24 mouse cellular contexts compared by ENCODE assay signal in the genomic region with DNA sequence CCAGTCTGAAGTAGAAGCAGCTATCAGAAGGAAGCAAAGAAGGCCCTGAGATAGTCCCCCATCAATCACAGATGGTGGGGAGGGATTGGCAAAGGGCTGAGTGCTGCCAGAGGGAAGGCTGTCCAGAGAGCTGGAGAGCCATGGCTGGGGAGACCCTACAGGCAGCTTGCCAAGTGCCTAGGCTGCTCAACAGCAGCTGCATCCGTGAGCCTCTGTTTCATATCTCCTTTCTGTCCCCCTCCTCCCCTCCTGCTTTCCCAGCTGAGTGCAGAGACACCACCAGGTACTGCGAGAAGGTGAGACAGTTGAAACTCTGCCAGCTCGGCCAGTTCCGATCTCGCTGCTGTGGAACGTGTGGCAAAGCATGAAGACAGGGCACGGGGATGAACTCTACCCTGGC.
DNase-seq lines count a peak whose midpoint lies in the region; ATAC-seq and TF ChIP-seq lines count a peak whose summit lies in the region.
"Had no signal": no experiment of that assay in that cellular context is flagged by ENCODE, and none has a peak within 500 bp of the region (broad histone marks: within the 10 kb centered on the region; RNA-seq: fewer than 3 reads in every experiment).

No protein-coding gene starts in this region.

- 0 out of 2 replicates have a peak, but pooled peaks cover 4% of the 10 kb centered on the region for H3K4me1 ChIP-seq in forebrain, embryonic 13.5 days
- no peaks in the 10 kb centered on the region for H3K4me1 ChIP-seq in forebrain, embryonic 16.5 days (replicated peaks; ENCODE audit: control insufficient read depth, insufficient read depth, low read length)
- H3K4me1 ChIP-seq in heart, embryonic 16.5 days (ENCODE audit: control insufficient read depth, insufficient read depth, low read length) = peaks cover 11% of the 10 kb centered on the region
- peaks cover 10% of the 10 kb centered on the region for H3K4me1 ChIP-seq in heart, embryonic 11.5 days (ENCODE audit: control insufficient read depth, insufficient read depth, low read length)
- no peaks in the 10 kb centered on the region for H3K4me1 ChIP-seq in lung, embryonic 14.5 days (ENCODE audit: insufficient read depth)
- no peaks in the 10 kb centered on the region for H3K4me1 ChIP-seq in lung, adult 2 months (ENCODE audit: control insufficient read depth, insufficient read depth, low read length)
- H3K4me1 ChIP-seq: midbrain, embryonic 12.5 days had no signal

- ATAC-seq in forebrain, embryonic 13.5 days = peak; percentile 33; the same call in 1 of the 2 replicates
- ATAC-seq in forebrain, embryonic 16.5 days = no peak
- peak; percentile 32; the same call in 1 of the 2 replicates for ATAC-seq in heart, embryonic 16.5 days (replicated peaks; ENCODE audit: extremely low read depth, insufficient read depth, low FRiP score)
- ATAC-seq in heart, embryonic 11.5 days (replicated peaks; ENCODE audit: insufficient number of reproducible peaks, low FRiP score, low TSS enrichment) = no peak
- ATAC-seq in lung, embryonic 14.5 days (ENCODE audit: insufficient read depth) = peak; percentile 44; the same call in 1 of the 2 replicates

- 78% methylated on average over 7 of the region's 7 CpGs for whole genome bisulfite sequencing in forebrain, embryonic 13.5 days
- 85% methylated on average over 7 of the region's 7 CpGs for WGBS in forebrain, embryonic 16.5 days
- WGBS in heart, embryonic 16.5 days = 27% methylated on average over 7 of the region's 7 CpGs
- WGBS in heart, embryonic 11.5 days (ENCODE audit: insufficient replicate concordance) = 56% methylated on average over 7 of the region's 7 CpGs
- WGBS in lung, embryonic 14.5 days = 48% methylated on average over 7 of the region's 7 CpGs
- 58% methylated on average over 7 of the region's 7 CpGs for WGBS in lung, adult 2 months

- H3K4me3 ChIP-seq in forebrain, embryonic 13.5 days = no peak overlapping the region
- H3K4me3 ChIP-seq in forebrain, embryonic 16.5 days (replicated peaks; ENCODE audit: low read length) = no peak overlapping the region
- no peak overlapping the region for H3K4me3 ChIP-seq in heart, embryonic 16.5 days (ENCODE audit: low read length)
- no peak overlapping the region for H3K4me3 ChIP-seq in heart, embryonic 11.5 days (ENCODE audit: low read depth, low read length)
- no peak overlapping the region for H3K4me3 ChIP-seq in lung, embryonic 14.5 days (ENCODE audit: low read depth, low read length)
- no peak overlapping the region for H3K4me3 ChIP-seq in lung, adult 2 months (replicated peaks; ENCODE audit: extremely low read depth, low read depth, low read length)
- H3K4me3 ChIP-seq: forebrain, embryonic 10.5 days; limb, embryonic 10.5 days; lung, embryonic 15.5 days; midbrain, embryonic 12.5 days; myocyte had no signal

- no peak overlapping the region for H3K9ac ChIP-seq in forebrain, embryonic 13.5 days
- H3K9ac ChIP-seq in forebrain, embryonic 16.5 days (replicated peaks; ENCODE audit: low read depth, low read length) = no peak overlapping the region
- H3K9ac ChIP-seq in heart, embryonic 16.5 days (ENCODE audit: low read length) = no peak overlapping the region
- no peak overlapping the region for H3K9ac ChIP-seq in heart, embryonic 11.5 days (ENCODE audit: low read depth, low read length)
- no peak overlapping the region for H3K9ac ChIP-seq in lung, embryonic 14.5 days
- H3K9ac ChIP-seq: lung, embryonic 15.5 days; midbrain, embryonic 12.5 days had no signal

- DNase-seq in lung, embryonic 14.5 days = peak; percentile 68
- no peak for DNase-seq in lung, adult 2 months
- peak; percentile 34 for DNase-seq in brain, embryonic 14.5 days (ENCODE audit: low read depth)
- no peak for DNase-seq in gastrocnemius, adult 8-10 months (ENCODE audit: low spot score in 2 of 2)
- DNase-seq: adrenal gland, postnatal 36 days; B cell, adult 2 months; cerebellum, adult 9-11 months; embryo, embryonic 11 days; gastrocnemius, postnatal 25 days; heart, postnatal 36 days; kidney, postnatal 36 days; right cerebral cortex, postnatal 14 days; spleen, adult 18-20 months; thymus, adult 18-20 months; thymus, postnatal 4 days had no signal

- no peak overlapping the region for H3K27ac ChIP-seq in forebrain, embryonic 13.5 days
- no peak overlapping the region for H3K27ac ChIP-seq in forebrain, embryonic 16.5 days (ENCODE audit: low read length)
- 0 out of 2 replicates have a peak overlapping the region, but pooled peaks have one; percentile 37 for H3K27ac ChIP-seq in heart, embryonic 16.5 days (ENCODE audit: low read length)
- H3K27ac ChIP-seq in heart, embryonic 11.5 days (ENCODE audit: low read depth, low read length) = no peak overlapping the region
- no peak overlapping the region for H3K27ac ChIP-seq in lung, embryonic 14.5 days (ENCODE audit: low read depth)
- H3K27ac ChIP-seq: forebrain, embryonic 10.5 days; limb, embryonic 10.5 days; lung, embryonic 15.5 days; midbrain, embryonic 12.5 days had no signal

- no peaks in the 10 kb centered on the region for H3K27me3 ChIP-seq in forebrain, embryonic 13.5 days
- H3K27me3 ChIP-seq in forebrain, embryonic 16.5 days (replicated peaks; ENCODE audit: control insufficient read depth, insufficient read depth, low read length) = no peaks in the 10 kb centered on the region
- H3K27me3 ChIP-seq in heart, embryonic 16.5 days (ENCODE audit: control insufficient read depth, insufficient read depth, low read length) = no peaks in the 10 kb centered on the region
- H3K27me3 ChIP-seq in heart, embryonic 11.5 days (ENCODE audit: control insufficient read depth, insufficient read depth, low read length) = no peaks in the 10 kb centered on the region
- no peaks in the 10 kb centered on the region for H3K27me3 ChIP-seq in lung, embryonic 14.5 days (ENCODE audit: insufficient read depth, low read length)
- H3K27me3 ChIP-seq: lung, embryonic 15.5 days; midbrain, embryonic 12.5 days had no signal

- TF ChIP-seq CTCF in lung, embryonic 14.5 days (IDR thresholded peaks at IDR 0.05; ENCODE audit: low read depth) = no peak
- TF ChIP-seq CTCF in lung, adult 2 months (IDR thresholded peaks at IDR 0.05; ENCODE audit: insufficient read depth, low read length) = no peak
- no peak for TF ChIP-seq CTCF in brain, embryonic 14.5 days (IDR thresholded peaks at IDR 0.05; ENCODE audit: borderline replicate concordance, extremely low read depth, insufficient read depth, insufficient read length)

- no peak overlapping the region for H3K4me2 ChIP-seq in forebrain, embryonic 13.5 days
- no peak overlapping the region for H3K4me2 ChIP-seq in forebrain, embryonic 16.5 days (ENCODE audit: low read length)
- H3K4me2 ChIP-seq in heart, embryonic 16.5 days (ENCODE audit: low read depth, low read length) = peak overlapping the region; percentile 32; the same call in 1 of the 2 replicates
- H3K4me2 ChIP-seq in heart, embryonic 11.5 days = no peak overlapping the region
- 0 out of 2 replicates have a peak overlapping the region, but pooled peaks have one; percentile 3 for H3K4me2 ChIP-seq in lung, embryonic 14.5 days
- H3K4me2 ChIP-seq: lung, embryonic 15.5 days; midbrain, embryonic 12.5 days had no signal

- no peaks in the 10 kb centered on the region for H3K9me3 ChIP-seq in forebrain, embryonic 13.5 days (replicated peaks)
- H3K9me3 ChIP-seq in forebrain, embryonic 16.5 days (ENCODE audit: control insufficient read depth, low read length) = no peaks in the 10 kb centered on the region
- no peaks in the 10 kb centered on the region for H3K9me3 ChIP-seq in heart, embryonic 16.5 days (replicated peaks; ENCODE audit: control insufficient read depth, low read length)
- H3K9me3 ChIP-seq in heart, embryonic 11.5 days (replicated peaks; ENCODE audit: control insufficient read depth, low read length) = no peaks in the 10 kb centered on the region
- no peaks in the 10 kb centered on the region for H3K9me3 ChIP-seq in lung, embryonic 14.5 days (ENCODE audit: low read depth, low read length)
- H3K9me3 ChIP-seq: forebrain, embryonic 10.5 days; limb, embryonic 10.5 days; lung, embryonic 15.5 days; midbrain, embryonic 12.5 days had no signal

- H3K36me3 ChIP-seq in forebrain, embryonic 13.5 days (ENCODE audit: poor library complexity, severe bottlenecking) = no peaks in the 10 kb centered on the region
- H3K36me3 ChIP-seq in forebrain, embryonic 16.5 days (ENCODE audit: control insufficient read depth, insufficient read depth) = no peaks in the 10 kb centered on the region
- no peaks in the 10 kb centered on the region for H3K36me3 ChIP-seq in heart, embryonic 16.5 days (ENCODE audit: control insufficient read depth, insufficient read depth)
- no peaks in the 10 kb centered on the region for H3K36me3 ChIP-seq in heart, embryonic 11.5 days (ENCODE audit: control insufficient read depth, insufficient read depth, low read length)
- no peaks in the 10 kb centered on the region for H3K36me3 ChIP-seq in lung, embryonic 14.5 days (ENCODE audit: insufficient read depth)
- H3K36me3 ChIP-seq: forebrain, embryonic 10.5 days; limb, embryonic 10.5 days; lung, embryonic 15.5 days; midbrain, embryonic 12.5 days had no signal

- no peak for TF ChIP-seq POLR2A in lung, adult 2 months (IDR thresholded peaks at IDR 0.05; ENCODE audit: borderline replicate concordance, extremely low read depth, low read depth, low read length)
- TF ChIP-seq POLR2A in brain, embryonic 14.5 days (IDR thresholded peaks at IDR 0.05; ENCODE audit: borderline replicate concordance, extremely low read depth, insufficient read depth, insufficient read length, poor library complexity, severe bottlenecking) = no peak

Comparison
In these comparisons a context has a peak if more than half of its experiments do, and no peak if none do; other contexts are left out.
1. ATAC-seq: peak in forebrain, embryonic 13.5 days (single experiment), heart, embryonic 16.5 days (single experiment) and lung, embryonic 14.5 days (single experiment); none in forebrain, embryonic 16.5 days (single experiment) and heart, embryonic 11.5 days (single experiment).
2. H3K4me2 ChIP-seq: peak in heart, embryonic 16.5 days (single experiment) and lung, embryonic 14.5 days (single experiment); none in forebrain, embryonic 13.5 days (single experiment), forebrain, embryonic 16.5 days (single experiment) and heart, embryonic 11.5 days (single experiment).
3. DNase-seq: peak in lung, embryonic 14.5 days (single experiment) and brain, embryonic 14.5 days (single experiment); none in lung, adult 2 months (single experiment) and gastrocnemius, adult 8-10 months (0 of 2).